Mouse (Mus musculus) heart, embryonic 15.5 days (tissue): Measurements from ENCODE around the gene Clcn3. TPM values are rescaled to one million over a fixed set of nuclear protein-coding genes. Genes with fewer than 3 reads are reported as not detected.

Source experiments
- ATAC-seq: fragments of 200-750 bp; cut with Nextera tagmentation; replicated peaks from 2 replicates; pipeline ENCODE4 v1.8.0; 2017; ENCODE audit warnings: low read depth, moderate TSS enrichment; ENCODE audit not compliant: insufficient number of reproducible peaks, insufficient read depth, low FRiP score
- H3K27ac ChIP-seq: fragments of 300-500 bp; sonication (generic); 2 replicates; pipeline ENCODE4 v1.5.1; 2015; ENCODE audit warnings: mild to moderate bottlenecking, inconsistent platforms
- H3K27me3 ChIP-seq: fragments of 300-500 bp; sonication (generic); 2 replicates; pipeline ENCODE4 v1.6.1; 2015; ENCODE audit warnings: inconsistent platforms
- H3K36me3 ChIP-seq: fragments of 300-500 bp; sonication (generic); 2 replicates; pipeline ENCODE4 v1.6.1; 2015; ENCODE audit warnings: mild to moderate bottlenecking, inconsistent platforms
- H3K4me1 ChIP-seq: fragments of 300-500 bp; sonication (generic); replicated peaks from 2 replicates; pipeline ENCODE4 v1.6.1; 2015; ENCODE audit warnings: inconsistent platforms
- H3K4me2 ChIP-seq: fragments of 300-500 bp; sonication (generic); 2 replicates; pipeline ENCODE4 v1.6.1; 2015; ENCODE audit warnings: inconsistent platforms, mild to moderate bottlenecking, moderate library complexity
- H3K4me3 ChIP-seq: fragments of 300-500 bp; sonication (generic); 2 replicates; pipeline ENCODE4 v1.5.1; 2015; ENCODE audit warnings: mild to moderate bottlenecking, inconsistent platforms
- H3K9ac ChIP-seq: fragments of 300-500 bp; sonication (generic); 2 replicates; pipeline ENCODE4 v1.6.1; 2015; ENCODE audit warnings: mild to moderate bottlenecking, inconsistent platforms
- H3K9me3 ChIP-seq: fragments of 300-500 bp; sonication (generic); replicated peaks from 2 replicates; pipeline ENCODE4 v1.6.1; 2016; ENCODE audit warnings: inconsistent platforms
- WGBS: fragments of 180-500 bp; shearing (Covaris S2); methylation state at CpG from one replicate; pipeline ENCODE4 v1.1.7; 2015; ENCODE audit warnings: mixed read lengths; 5-methylcytosine and 5-hydroxymethylcytosine counted together
- polyA plus RNA-seq: library from polyadenylated mRNA; unstranded; fragments of >200 nt; fragmentation: Nextera tagmentation; extraction: Ambion mirVana; gene quantifications from 2 replicates; pipeline ENCODE4 v1.2.1, GENCODE M21; 2015

The Clcn3 gene
- polyA plus RNA-seq, 1 experiment from 2014 or later = 19.1 TPM

GRCm38 (mm10) chr8:60891757-60892156, 91.3 kb downstream of the Clcn3 start:
- peaks cover 41% of the 10 kb centered on the region for H3K4me1 ChIP-seq

GRCm38 (mm10) chr8:60890520-60890874, 92.6 kb downstream of the Clcn3 start:
- Histone ChIP-seq H3K27me3 (no peaks in the 10 kb centered on the region), H3K36me3 (0 out of 2 replicates have a peak, but pooled peaks cover 6% of the 10 kb centered on the region), H3K9ac (peak overlapping the region; percentile 73), H3K4me1 (peaks cover 31% of the 10 kb centered on the region), H3K4me2 (peak overlapping the region; percentile 65), H3K9me3 (no peaks in the 10 kb centered on the region), H3K4me3 (peak overlapping the region; percentile 75), H3K27ac (0 out of 2 replicates have a peak overlapping the region, but pooled peaks have one; percentile 8)
- under 1% methylated on average over 23 of the region's 23 CpGs for WGBS
- ATAC-seq = no peak

More at GRCm38 (mm10) chr8:60891757-60892156, 91.3 kb downstream of the Clcn3 start:
- Histone ChIP-seq H3K9me3 (no peaks in the 10 kb centered on the region), H3K4me3 (no peak overlapping the region), H3K36me3 (0 out of 2 replicates have a peak, but pooled peaks cover 6% of the 10 kb centered on the region), H3K9ac (no peak overlapping the region), H3K27me3 (no peaks in the 10 kb centered on the region), H3K27ac (no peak overlapping the region), H3K4me2 (peak overlapping the region; percentile 65; the same call in 1 of the 2 replicates)
- WGBS = 87% methylated on average over 4 of the region's 4 CpGs
- ATAC-seq = no peak

GRCm38 (mm10) chr8:60889843-60890519, 93.1 kb downstream of the Clcn3 start, which contains the start of gene Hpf1:
Gene Hpf1, plus strand, starts transcription at chr8:60890418.
- Histone ChIP-seq H3K4me3 (peak within 1 kb of the TSS; percentile 75), H3K4me2 (peak within 1 kb of the TSS; percentile 65), H3K27me3 (no peaks in the 10 kb centered on the region), H3K27ac (0 out of 2 replicates have a peak within 1 kb of the TSS, but pooled peaks have one; percentile 8), H3K9ac (peak within 1 kb of the TSS; percentile 73), H3K36me3 (0 out of 2 replicates have a peak, but pooled peaks cover 6% of the 10 kb centered on the region), H3K9me3 (no peaks in the 10 kb centered on the region), H3K4me1 (peaks cover 28% of the 10 kb centered on the region)
- WGBS = 5% methylated on average over 43 of the region's 43 CpGs
- ATAC-seq = peak; percentile 98

GRCm38 (mm10) chr8:60889131-60889842, 93.8 kb downstream of the Clcn3 start:
- Histone ChIP-seq H3K4me3 (peak overlapping the region; percentile 75; the same call in 1 of the 2 replicates), H3K4me1 (peaks cover 27% of the 10 kb centered on the region), H3K36me3 (0 out of 2 replicates have a peak, but pooled peaks cover 1% of the 10 kb centered on the region), H3K9me3 (no peaks in the 10 kb centered on the region), H3K9ac (no peak overlapping the region), H3K4me2 (peak overlapping the region; percentile 65), H3K27ac (no peak overlapping the region), H3K27me3 (no peaks in the 10 kb centered on the region)
- 70% methylated on average over 11 of the region's 11 CpGs for WGBS
- no peak for ATAC-seq

GRCm38 (mm10) chr8:60886736-60887135, 96.4 kb downstream of the Clcn3 start:
- H3K9ac ChIP-seq = no peak overlapping the region
- H3K4me2 ChIP-seq = no peak overlapping the region
- ATAC-seq = no peak
- H3K9me3 ChIP-seq = no peaks in the 10 kb centered on the region
- peaks cover 10% of the 10 kb centered on the region for H3K4me1 ChIP-seq
- H3K27me3 ChIP-seq = no peaks in the 10 kb centered on the region
- no peak overlapping the region for H3K27ac ChIP-seq
- H3K4me3 ChIP-seq = no peak overlapping the region
- H3K36me3 ChIP-seq = no peaks in the 10 kb centered on the region
- WGBS = 66% methylated on average over 6 of the region's 6 CpGs

- Histone ChIP-seq H3K9ac (no peak overlapping the region), H3K4me3 (no peak overlapping the region), H3K27me3 (no peaks in the 10 kb centered on the region), H3K27ac (no peak overlapping the region), H3K36me3 (no peaks in the 10 kb centered on the region), H3K4me1 (no peaks in the 10 kb centered on the region), H3K4me2 (no peak overlapping the region), H3K9me3 (no peaks in the 10 kb centered on the region)
- ATAC-seq = no peak
- 64% methylated on average over 4 of the region's 4 CpGs for WGBS
Measured at GRCm38 (mm10) chr8:60883419-60884137, 99.5 kb downstream of the Clcn3 start.

- no peaks in the 10 kb centered on the region for H3K9me3 ChIP-seq
- H3K4me3 ChIP-seq = no peak overlapping the region
- ATAC-seq = no peak
- no peaks in the 10 kb centered on the region for H3K4me1 ChIP-seq
- no peaks in the 10 kb centered on the region for H3K27me3 ChIP-seq
- no peak overlapping the region for H3K4me2 ChIP-seq
- H3K27ac ChIP-seq = no peak overlapping the region
- no peaks in the 10 kb centered on the region for H3K36me3 ChIP-seq
- 45% methylated on average over 2 of the region's 2 CpGs for WGBS
- no peak overlapping the region for H3K9ac ChIP-seq
Measured at GRCm38 (mm10) chr8:60878617-60879016, 104.5 kb downstream of the Clcn3 start.

- H3K9me3 ChIP-seq = no peaks in the 10 kb centered on the region
- no peaks in the 10 kb centered on the region for H3K27me3 ChIP-seq
- no peak overlapping the region for H3K4me2 ChIP-seq
- 0 out of 2 replicates have a peak, but pooled peaks cover 6% of the 10 kb centered on the region for H3K4me1 ChIP-seq
- no peak overlapping the region for H3K27ac ChIP-seq
- no peak overlapping the region for H3K9ac ChIP-seq
- H3K4me3 ChIP-seq = no peak overlapping the region
- WGBS = 80% methylated on average over 13 of the region's 13 CpGs
- no peaks in the 10 kb centered on the region for H3K36me3 ChIP-seq
- no peak for ATAC-seq
Measured at GRCm38 (mm10) chr8:60870231-60871193, 112.6 kb downstream of the Clcn3 start.

- Histone ChIP-seq H3K4me2 (no peak overlapping the region), H3K9ac (no peak overlapping the region), H3K27me3 (no peaks in the 10 kb centered on the region), H3K9me3 (no peaks in the 10 kb centered on the region), H3K4me3 (no peak overlapping the region), H3K27ac (no peak overlapping the region), H3K36me3 (no peaks in the 10 kb centered on the region), H3K4me1 (0 out of 2 replicates have a peak, but pooled peaks cover 6% of the 10 kb centered on the region)
- WGBS = 80% methylated on average over 2 of the region's 2 CpGs
- ATAC-seq = no peak
Measured at GRCm38 (mm10) chr8:60869761-60870160, 113.3 kb downstream of the Clcn3 start.

GRCm38 (mm10) chr8:60868236-60868965, 114.7 kb downstream of the Clcn3 start:
- no peaks in the 10 kb centered on the region for H3K27me3 ChIP-seq
- H3K9me3 ChIP-seq = no peaks in the 10 kb centered on the region
- H3K27ac ChIP-seq = no peak overlapping the region
- ATAC-seq = no peak
- H3K4me1 ChIP-seq = 0 out of 2 replicates have a peak, but pooled peaks cover 6% of the 10 kb centered on the region
- no peak overlapping the region for H3K9ac ChIP-seq
- H3K36me3 ChIP-seq = no peaks in the 10 kb centered on the region
- WGBS = 85% methylated on average over 4 of the region's 4 CpGs
- no peak overlapping the region for H3K4me2 ChIP-seq
- H3K4me3 ChIP-seq = no peak overlapping the region
